30 mouse cellular contexts compared by ENCODE assay signal in the genomic region with DNA sequence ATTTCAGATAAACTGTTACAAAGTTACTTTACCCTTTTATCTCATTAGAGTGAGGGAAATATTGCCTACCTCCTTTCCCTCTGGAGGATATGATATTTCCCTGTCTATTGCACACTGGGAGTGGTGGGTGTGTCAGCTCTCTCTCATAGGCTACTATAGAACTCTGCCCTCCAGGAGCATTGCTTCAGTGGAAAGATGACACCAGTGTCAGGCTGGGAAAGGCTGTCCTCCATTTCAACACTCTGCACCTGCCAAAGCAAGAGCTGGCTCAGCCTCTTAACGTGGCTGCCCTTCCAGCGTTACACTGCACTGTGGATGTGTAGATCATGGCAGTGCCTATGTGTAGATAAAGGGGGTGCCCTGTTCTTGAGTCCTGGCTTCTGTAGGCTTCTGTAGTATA. TPM values are rescaled to one million over a fixed set of nuclear protein-coding genes. Genes with fewer than 3 reads are reported as not detected.
DNase-seq lines count a peak whose midpoint lies in the region; ATAC-seq and TF ChIP-seq lines count a peak whose summit lies in the region.
"Had no signal": no experiment of that assay in that cellular context is flagged by ENCODE, and none has a peak within 500 bp of the region (broad histone marks: within the 10 kb centered on the region; RNA-seq: fewer than 3 reads in every experiment).

No protein-coding gene starts in this region.

- peak; percentile 76 for ATAC-seq in embryonic facial prominence, embryonic 14.5 days (ENCODE audit: low read depth)
- peak; percentile 92 for ATAC-seq in liver, postnatal 0 days
- ATAC-seq in liver, embryonic 11.5 days (replicated peaks; ENCODE audit: low FRiP score) = no peak
- no peak for ATAC-seq in frontal cortex, adult (ENCODE audit: low TSS enrichment)
- ATAC-seq: forebrain, embryonic 14.5 days; inflammation-experienced regulatory T-cells, adult 6 months; midbrain, embryonic 16.5 days had no signal

- 56% methylated on average over 2 of the region's 2 CpGs for WGBS in embryonic facial prominence, embryonic 14.5 days
- WGBS in embryonic facial prominence, embryonic 10.5 days = 77% methylated on average over 2 of the region's 2 CpGs
- WGBS in liver, postnatal 0 days (ENCODE audit: insufficient replicate concordance) = 66% methylated on average over 2 of the region's 2 CpGs
- 91% methylated on average over 2 of the region's 2 CpGs for WGBS in liver, embryonic 11.5 days

- peaks cover 32% of the 10 kb centered on the region for H3K4me1 ChIP-seq in embryonic facial prominence, embryonic 14.5 days (ENCODE audit: control insufficient read depth, insufficient read depth, low read length)
- peaks cover 24% of the 10 kb centered on the region for H3K4me1 ChIP-seq in embryonic facial prominence, embryonic 10.5 days
- no peaks in the 10 kb centered on the region; the same call in 1 of the 2 replicates for H3K4me1 ChIP-seq in liver, postnatal 0 days (ENCODE audit: insufficient read depth)
- no peaks in the 10 kb centered on the region; the same call in 1 of the 2 replicates for H3K4me1 ChIP-seq in liver, embryonic 11.5 days (replicated peaks; ENCODE audit: control insufficient read depth, insufficient read depth, low read length)
- H3K4me1 ChIP-seq: neural tube, embryonic 12.5 days had no signal

- no peak for TF ChIP-seq CTCF in liver, postnatal 0 days (IDR thresholded peaks at IDR 0.05; ENCODE audit: low read depth)

- no peak overlapping the region for H3K4me3 ChIP-seq in embryonic facial prominence, embryonic 14.5 days (ENCODE audit: low read depth, low read length)
- H3K4me3 ChIP-seq in embryonic facial prominence, embryonic 10.5 days = no peak overlapping the region
- no peak overlapping the region for H3K4me3 ChIP-seq in liver, postnatal 0 days (ENCODE audit: low read depth, low read length)
- no peak overlapping the region for H3K4me3 ChIP-seq in liver, embryonic 11.5 days (ENCODE audit: low read depth, low read length)
- H3K4me3 ChIP-seq: heart, embryonic 13.5 days; hindbrain, embryonic 15.5 days; left cerebral cortex, adult 2 months; limb, embryonic 12.5 days; liver, embryonic 13.5 days; neural tube, embryonic 12.5 days; stomach, embryonic 15.5 days had no signal

- peak; percentile 59 for DNase-seq in embryonic facial prominence, embryonic 14.5 days (ENCODE audit: low spot score)
- no peak for DNase-seq in embryonic facial prominence, embryonic 10.5 days (ENCODE audit: low spot score)
- DNase-seq in liver, postnatal 0 days = peak; percentile 19
- no peak for DNase-seq in liver, embryonic 11.5 days (ENCODE audit: low spot score)
- peak; percentile 58 for DNase-seq in gonadal fat pad, adult 2 months (ENCODE audit: low read depth)
- peak; percentile 73 for DNase-seq in skeletal muscle tissue, adult 2 months (ENCODE audit: low read depth, low spot score)
- DNase-seq in adrenal gland, postnatal 25 days = no peak
- DNase-seq: adrenal gland, postnatal 10 days; cerebellum, adult 11 months; cerebellum, adult 9-10 months; embryo, embryonic 11 days; heart, postnatal 10 days; kidney, adult 8-10 months; kidney, postnatal 14 days; liver, embryonic 13.5 days; lung, embryonic 14.5 days; lung, postnatal 14 days; right cerebral cortex, adult 18-20 months; right cerebral cortex, postnatal 4 days had no signal

- no peaks in the 10 kb centered on the region for H3K27me3 ChIP-seq in embryonic facial prominence, embryonic 14.5 days (replicated peaks; ENCODE audit: control insufficient read depth, insufficient read depth, low read length)
- H3K27me3 ChIP-seq in embryonic facial prominence, embryonic 10.5 days (replicated peaks; ENCODE audit: low read depth, poor library complexity, severe bottlenecking) = no peaks in the 10 kb centered on the region
- no peaks in the 10 kb centered on the region for H3K27me3 ChIP-seq in liver, postnatal 0 days (ENCODE audit: insufficient read depth, low read length)
- H3K27me3 ChIP-seq in liver, embryonic 11.5 days (replicated peaks; ENCODE audit: control insufficient read depth, insufficient read depth, low read length) = no peaks in the 10 kb centered on the region
- H3K27me3 ChIP-seq: CH12.LX; heart, embryonic 13.5 days; hindbrain, embryonic 15.5 days; limb, embryonic 12.5 days; liver, embryonic 13.5 days; neural tube, embryonic 12.5 days; stomach, embryonic 15.5 days had no signal

- no peak overlapping the region for H3K27ac ChIP-seq in embryonic facial prominence, embryonic 14.5 days (replicated peaks; ENCODE audit: low read depth, low read length)
- H3K27ac ChIP-seq in embryonic facial prominence, embryonic 10.5 days (replicated peaks) = no peak overlapping the region
- no peak overlapping the region for H3K27ac ChIP-seq in liver, postnatal 0 days (ENCODE audit: low read depth)
- no peak overlapping the region for H3K27ac ChIP-seq in liver, embryonic 11.5 days (ENCODE audit: low read depth, low read length)
- H3K27ac ChIP-seq: heart, embryonic 13.5 days; hindbrain, embryonic 15.5 days; left cerebral cortex, adult 2 months; limb, embryonic 12.5 days; liver, embryonic 13.5 days; neural tube, embryonic 12.5 days; stomach, embryonic 15.5 days had no signal

- no peak overlapping the region for H3K4me2 ChIP-seq in embryonic facial prominence, embryonic 14.5 days (ENCODE audit: low read depth, low read length)
- H3K4me2 ChIP-seq in liver, postnatal 0 days (ENCODE audit: low read depth, low read length) = no peak overlapping the region
- no peak overlapping the region for H3K4me2 ChIP-seq in liver, embryonic 11.5 days
- H3K4me2 ChIP-seq: heart, embryonic 13.5 days; hindbrain, embryonic 15.5 days; limb, embryonic 12.5 days; liver, embryonic 13.5 days; lung, embryonic 14.5 days; neural tube, embryonic 12.5 days; stomach, embryonic 15.5 days had no signal

- no peaks in the 10 kb centered on the region; the same call in 1 of the 2 replicates for H3K36me3 ChIP-seq in embryonic facial prominence, embryonic 14.5 days (ENCODE audit: control insufficient read depth, insufficient read depth, low read length)
- H3K36me3 ChIP-seq in embryonic facial prominence, embryonic 10.5 days (replicated peaks) = 0 out of 2 replicates have a peak, but pooled peaks cover 4% of the 10 kb centered on the region
- no peaks in the 10 kb centered on the region for H3K36me3 ChIP-seq in liver, postnatal 0 days (replicated peaks; ENCODE audit: insufficient read depth, low read length)
- H3K36me3 ChIP-seq in liver, embryonic 11.5 days (ENCODE audit: control insufficient read depth, insufficient read depth, low read length) = no peaks in the 10 kb centered on the region
- H3K36me3 ChIP-seq: heart, embryonic 13.5 days; hindbrain, embryonic 15.5 days; liver, embryonic 13.5 days; neural tube, embryonic 12.5 days; stomach, embryonic 15.5 days had no signal

- no peaks in the 10 kb centered on the region for H3K9me3 ChIP-seq in embryonic facial prominence, embryonic 14.5 days (ENCODE audit: control insufficient read depth, low read length)
- H3K9me3 ChIP-seq in embryonic facial prominence, embryonic 10.5 days = no peaks in the 10 kb centered on the region
- no peaks in the 10 kb centered on the region for H3K9me3 ChIP-seq in liver, postnatal 0 days (ENCODE audit: low read length)
- H3K9me3 ChIP-seq in liver, embryonic 11.5 days (ENCODE audit: control insufficient read depth, low read length) = no peaks in the 10 kb centered on the region
- H3K9me3 ChIP-seq: heart, embryonic 13.5 days; hindbrain, embryonic 15.5 days; limb, embryonic 12.5 days; liver, embryonic 13.5 days; neural tube, embryonic 12.5 days; stomach, embryonic 15.5 days had no signal

- H3K9ac ChIP-seq in embryonic facial prominence, embryonic 14.5 days (ENCODE audit: low read depth, low read length) = no peak overlapping the region
- no peak overlapping the region for H3K9ac ChIP-seq in liver, postnatal 0 days (replicated peaks)
- H3K9ac ChIP-seq in liver, embryonic 11.5 days (ENCODE audit: low read depth, low read length) = no peak overlapping the region
- H3K9ac ChIP-seq: heart, embryonic 13.5 days; hindbrain, embryonic 15.5 days; limb, embryonic 12.5 days; liver, embryonic 13.5 days; lung, embryonic 14.5 days; neural tube, embryonic 12.5 days; stomach, embryonic 15.5 days had no signal

- TF ChIP-seq EP300 in liver, postnatal 0 days (IDR thresholded peaks at IDR 0.05; ENCODE audit: low read depth) = no peak

RNA-seq across cellular contexts. Expression of a gene that starts 19.9 kb away (rescaled TPM):
- 4.0 and 4.7 TPM in 2 replicates for polyA plus RNA-seq in embryonic facial prominence, embryonic 14.5 days (2014; fragmentation: Nextera tagmentation; extraction: Ambion mirVana)
- polyA plus RNA-seq in embryonic facial prominence, embryonic 10.5 days (2016; fragmentation: Nextera tagmentation; extraction: Ambion mirVana) = 3.5 and 4.0 TPM in 2 replicates
- polyA plus RNA-seq in liver, postnatal 0 days (2015; fragmentation: Nextera tagmentation; extraction: Ambion mirVana) = 0.22 and 0.27 TPM in 2 replicates
- 1.7 TPM in 2 replicates for polyA plus RNA-seq in liver, embryonic 11.5 days (2014; fragmentation: Nextera tagmentation; extraction: Ambion mirVana)
- 34.5 and 35.2 TPM in 2 replicates for polyA plus RNA-seq in gonadal fat pad, adult 2 months (2012; rRNA removed)
- total RNA-seq in adrenal gland, postnatal 25 days (2021) = 15.3 and 23.0 TPM in 2 replicates

RNA-seq across cellular contexts. Expression of a gene that starts 34.9 kb away (rescaled TPM):
- 14.4 and 19.2 TPM in 2 replicates for polyA plus RNA-seq in embryonic facial prominence, embryonic 14.5 days (2014; fragmentation: Nextera tagmentation; extraction: Ambion mirVana)
- polyA plus RNA-seq in embryonic facial prominence, embryonic 10.5 days (2016; fragmentation: Nextera tagmentation; extraction: Ambion mirVana) = 20.4 and 20.6 TPM in 2 replicates
- polyA plus RNA-seq in liver, postnatal 0 days (2015; fragmentation: Nextera tagmentation; extraction: Ambion mirVana) = 4.0 and 4.8 TPM in 2 replicates
- 13.5 and 16.3 TPM in 2 replicates for polyA plus RNA-seq in liver, embryonic 11.5 days (2014; fragmentation: Nextera tagmentation; extraction: Ambion mirVana)
- polyA plus RNA-seq in gonadal fat pad, adult 2 months (2012; rRNA removed) = 7.4 and 14.9 TPM in 2 replicates
- total RNA-seq in adrenal gland, postnatal 25 days (2021) = 11.3 and 13.0 TPM in 2 replicates

RNA-seq across cellular contexts. Expression of a gene that starts 34.9 kb away (rescaled TPM):
- 2.5 and 2.9 TPM in 2 replicates for polyA plus RNA-seq in embryonic facial prominence, embryonic 14.5 days (2014; fragmentation: Nextera tagmentation; extraction: Ambion mirVana)
- polyA plus RNA-seq in embryonic facial prominence, embryonic 10.5 days (2016; fragmentation: Nextera tagmentation; extraction: Ambion mirVana) = 5.6 and 6.2 TPM in 2 replicates
- polyA plus RNA-seq in liver, postnatal 0 days (2015; fragmentation: Nextera tagmentation; extraction: Ambion mirVana) = 0.13 and 0.38 TPM in 2 replicates
- polyA plus RNA-seq in liver, embryonic 11.5 days (2014; fragmentation: Nextera tagmentation; extraction: Ambion mirVana) = 1.1 and 1.9 TPM in 2 replicates
- 1.5 and 3.3 TPM in 2 replicates for polyA plus RNA-seq in gonadal fat pad, adult 2 months (2012; rRNA removed)
- 2.6 and 2.8 TPM in 2 replicates for total RNA-seq in adrenal gland, postnatal 25 days (2021)

RNA-seq across cellular contexts. Expression of a gene that starts 40.9 kb away (rescaled TPM):
- polyA plus RNA-seq in embryonic facial prominence, embryonic 14.5 days (2014; fragmentation: Nextera tagmentation; extraction: Ambion mirVana) = 1.8 and 2.1 TPM in 2 replicates
- 1.8 and 2.8 TPM in 2 replicates for polyA plus RNA-seq in embryonic facial prominence, embryonic 10.5 days (2016; fragmentation: Nextera tagmentation; extraction: Ambion mirVana)
- polyA plus RNA-seq in liver, postnatal 0 days (2015; fragmentation: Nextera tagmentation; extraction: Ambion mirVana) = 0.12 and 0.15 TPM in 2 replicates
- polyA plus RNA-seq in liver, embryonic 11.5 days (2014; fragmentation: Nextera tagmentation; extraction: Ambion mirVana) = 1.9 and 2.3 TPM in 2 replicates
- 1.3 and 2.6 TPM in 2 replicates for polyA plus RNA-seq in gonadal fat pad, adult 2 months (2012; rRNA removed)
- total RNA-seq in adrenal gland, postnatal 25 days (2021) = 2.7 and 3.9 TPM in 2 replicates

Comparison
In these comparisons a context has a peak if more than half of its experiments do, and no peak if none do; other contexts are left out.
1. ATAC-seq: peak in embryonic facial prominence, embryonic 14.5 days (single experiment) and liver, postnatal 0 days (single experiment); none in liver, embryonic 11.5 days (single experiment) and frontal cortex, adult (single experiment).
2. DNase-seq: peak in embryonic facial prominence, embryonic 14.5 days (single experiment), liver, postnatal 0 days (single experiment), gonadal fat pad, adult 2 months (single experiment) and skeletal muscle tissue, adult 2 months (single experiment); none in embryonic facial prominence, embryonic 10.5 days (single experiment), liver, embryonic 11.5 days (single experiment) and adrenal gland, postnatal 25 days (single experiment).